ENCODE assay signal across 29 mouse cellular contexts in the genomic region with DNA sequence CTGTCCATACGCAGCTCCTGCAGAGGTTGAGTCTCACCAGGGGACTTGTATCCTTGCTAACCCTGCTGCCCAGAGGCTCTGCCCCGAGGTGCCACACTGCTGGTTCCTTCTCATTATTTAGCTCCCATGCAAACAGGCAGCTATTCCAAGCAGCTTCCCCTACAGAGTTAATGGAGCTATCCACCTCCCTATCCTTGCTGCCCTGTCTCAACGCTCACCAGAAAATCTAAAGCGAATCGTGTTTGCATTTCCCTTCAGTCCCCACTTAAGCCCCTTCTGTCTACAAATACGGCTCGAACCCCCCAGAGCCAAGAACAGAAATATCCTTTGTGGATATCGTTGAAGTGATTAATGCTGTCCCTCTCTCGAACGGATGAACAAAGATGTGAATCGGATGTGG. TPM values are rescaled to one million over a fixed set of nuclear protein-coding genes. Genes with fewer than 3 reads are reported as not detected.
DNase-seq lines count a peak whose midpoint lies in the region; ATAC-seq and TF ChIP-seq lines count a peak whose summit lies in the region.
"Had no signal": no experiment of that assay in that cellular context is flagged by ENCODE, and none has a peak within 500 bp of the region (broad histone marks: within the 10 kb centered on the region; RNA-seq: fewer than 3 reads in every experiment).

No protein-coding gene starts in this region.

- no peaks in the 10 kb centered on the region for H3K36me3 ChIP-seq in hindbrain, embryonic 10.5 days
- no peaks in the 10 kb centered on the region for H3K36me3 ChIP-seq in hindbrain, postnatal 0 days (ENCODE audit: insufficient read depth, low read length)
- H3K36me3 ChIP-seq in hindbrain, embryonic 12.5 days: no peaks in the 10 kb centered on the region
- no peaks in the 10 kb centered on the region for H3K36me3 ChIP-seq in midbrain, embryonic 12.5 days
- H3K36me3 ChIP-seq in neural tube, embryonic 13.5 days: no peaks in the 10 kb centered on the region
- H3K36me3 ChIP-seq: G1E; heart, embryonic 13.5 days; limb, embryonic 12.5 days; liver, embryonic 12.5 days; lung, embryonic 15.5 days had no signal

- ATAC-seq in hindbrain, postnatal 0 days: no peak
- peak; percentile 48; the same call in 1 of the 2 replicates for ATAC-seq in hindbrain, embryonic 12.5 days (ENCODE audit: low FRiP score)
- peak; percentile 57; the same call in 1 of the 2 replicates for ATAC-seq in midbrain, embryonic 12.5 days (ENCODE audit: low FRiP score, low read depth)
- no peak for ATAC-seq in neural tube, embryonic 13.5 days (ENCODE audit: low read depth)
- ATAC-seq: intestine, embryonic 16.5 days; liver, embryonic 12.5 days had no signal

- no peak for DNase-seq in hindbrain, embryonic 10.5 days (ENCODE audit: low spot score)
- DNase-seq in hindbrain, postnatal 0 days (ENCODE audit: low spot score): no peak
- DNase-seq in T-cell, adult 2 months (ENCODE audit: low spot score): no peak
- DNase-seq in spleen, postnatal 14 days (ENCODE audit: low spot score in 2 of 2): no peak
- no peak for DNase-seq in heart, adult 8-10 months (ENCODE audit: low spot score)
- DNase-seq: adrenal gland, postnatal 25 days; cerebellum, adult 11-12 months; cerebellum, postnatal 25 days; embryo, embryonic 11 days; heart, postnatal 36 days; kidney, postnatal 4 days; thymus, postnatal 14 days had no signal

- H3K9ac ChIP-seq in hindbrain, postnatal 0 days (replicated peaks; ENCODE audit: low read length): no peak overlapping the region
- H3K9ac ChIP-seq in hindbrain, embryonic 12.5 days: no peak overlapping the region
- no peak overlapping the region for H3K9ac ChIP-seq in midbrain, embryonic 12.5 days (replicated peaks)
- H3K9ac ChIP-seq in neural tube, embryonic 13.5 days: peak overlapping the region; percentile 26; the same call in 1 of the 2 replicates
- H3K9ac ChIP-seq: heart, embryonic 13.5 days; limb, embryonic 12.5 days; liver, embryonic 12.5 days; lung, embryonic 15.5 days had no signal

- peaks cover 41% of the 10 kb centered on the region for H3K4me1 ChIP-seq in hindbrain, embryonic 10.5 days (replicated peaks)
- H3K4me1 ChIP-seq in hindbrain, postnatal 0 days (ENCODE audit: insufficient read depth, low read length): no peaks in the 10 kb centered on the region
- H3K4me1 ChIP-seq in hindbrain, embryonic 12.5 days: peaks cover 19% of the 10 kb centered on the region
- H3K4me1 ChIP-seq in midbrain, embryonic 12.5 days: peaks cover 12% of the 10 kb centered on the region
- H3K4me1 ChIP-seq in neural tube, embryonic 13.5 days (replicated peaks): peaks cover 19% of the 10 kb centered on the region
- H3K4me1 ChIP-seq: limb, embryonic 12.5 days; lung, embryonic 15.5 days had no signal

- no peak for TF ChIP-seq CTCF in hindbrain, postnatal 0 days (IDR thresholded peaks at IDR 0.05; ENCODE audit: low read depth)

- peak overlapping the region; percentile 69 for H3K27ac ChIP-seq in hindbrain, embryonic 10.5 days
- H3K27ac ChIP-seq in hindbrain, postnatal 0 days: no peak overlapping the region
- peak overlapping the region; percentile 81 for H3K27ac ChIP-seq in hindbrain, embryonic 12.5 days
- H3K27ac ChIP-seq in midbrain, embryonic 12.5 days (replicated peaks): peak overlapping the region; percentile 76
- peak overlapping the region; percentile 77 for H3K27ac ChIP-seq in neural tube, embryonic 13.5 days (replicated peaks)
- H3K27ac ChIP-seq: heart, embryonic 13.5 days; limb, embryonic 12.5 days; liver, embryonic 12.5 days; lung, embryonic 15.5 days; macrophage had no signal

- H3K4me2 ChIP-seq in hindbrain, postnatal 0 days (ENCODE audit: low read depth, low read length): no peak overlapping the region
- no peak overlapping the region for H3K4me2 ChIP-seq in hindbrain, embryonic 12.5 days (replicated peaks)
- peak overlapping the region; percentile 4 for H3K4me2 ChIP-seq in midbrain, embryonic 12.5 days (replicated peaks)
- H3K4me2 ChIP-seq in neural tube, embryonic 13.5 days: peak overlapping the region; percentile 16; the same call in 1 of the 2 replicates
- H3K4me2 ChIP-seq: heart, embryonic 13.5 days; limb, embryonic 12.5 days; liver, embryonic 12.5 days; lung, embryonic 15.5 days had no signal

- H3K27me3 ChIP-seq in hindbrain, embryonic 10.5 days (ENCODE audit: insufficient read depth, poor library complexity, severe bottlenecking): peaks cover 8% of the 10 kb centered on the region; the same call in 1 of the 2 replicates
- no peaks in the 10 kb centered on the region for H3K27me3 ChIP-seq in hindbrain, postnatal 0 days (ENCODE audit: insufficient read depth, low read length)
- H3K27me3 ChIP-seq in hindbrain, embryonic 12.5 days: no peaks in the 10 kb centered on the region
- H3K27me3 ChIP-seq in midbrain, embryonic 12.5 days: no peaks in the 10 kb centered on the region; the same call in 1 of the 2 replicates
- no peaks in the 10 kb centered on the region for H3K27me3 ChIP-seq in neural tube, embryonic 13.5 days
- H3K27me3 ChIP-seq: lung, embryonic 15.5 days had no signal

- H3K9me3 ChIP-seq in hindbrain, embryonic 10.5 days: no peaks in the 10 kb centered on the region
- H3K9me3 ChIP-seq in hindbrain, postnatal 0 days (ENCODE audit: low read length): no peaks in the 10 kb centered on the region
- no peaks in the 10 kb centered on the region for H3K9me3 ChIP-seq in hindbrain, embryonic 12.5 days (replicated peaks)
- H3K9me3 ChIP-seq in midbrain, embryonic 12.5 days: no peaks in the 10 kb centered on the region
- H3K9me3 ChIP-seq in neural tube, embryonic 13.5 days: no peaks in the 10 kb centered on the region
- H3K9me3 ChIP-seq: G1E; heart, embryonic 13.5 days; limb, embryonic 12.5 days; liver, embryonic 12.5 days; lung, embryonic 15.5 days had no signal

- WGBS in hindbrain, embryonic 10.5 days: 54% methylated on average over 11 of the region's 11 CpGs
- WGBS in hindbrain, postnatal 0 days: 27% methylated on average over 11 of the region's 11 CpGs
- 38% methylated on average over 11 of the region's 11 CpGs for WGBS in hindbrain, embryonic 12.5 days
- WGBS in midbrain, embryonic 12.5 days: 29% methylated on average over 11 of the region's 11 CpGs
- 22% methylated on average over 11 of the region's 11 CpGs for WGBS in neural tube, embryonic 13.5 days

- H3K4me3 ChIP-seq in hindbrain, embryonic 10.5 days: no peak overlapping the region
- no peak overlapping the region for H3K4me3 ChIP-seq in hindbrain, postnatal 0 days (ENCODE audit: low read length)
- H3K4me3 ChIP-seq in hindbrain, embryonic 12.5 days: no peak overlapping the region
- H3K4me3 ChIP-seq in midbrain, embryonic 12.5 days: no peak overlapping the region
- H3K4me3 ChIP-seq in neural tube, embryonic 13.5 days: no peak overlapping the region
- H3K4me3 ChIP-seq: heart, embryonic 13.5 days; limb, embryonic 12.5 days; liver, embryonic 12.5 days; lung, embryonic 15.5 days had no signal

RNA-seq across cellular contexts. Expression of gene Gm21915, which starts 43.8 kb away (rescaled TPM):
- not detected in 2 replicates for polyA plus RNA-seq in hindbrain, embryonic 10.5 days (2016; fragmentation: Nextera tagmentation; extraction: Ambion mirVana)
- not detected in 2 replicates for total RNA-seq in hindbrain, postnatal 0 days (2014; rRNA removed)
- not detected in 2 replicates for polyA plus RNA-seq in hindbrain, postnatal 0 days (2015; fragmentation: Nextera tagmentation; extraction: Ambion mirVana)
- not detected in 2 replicates for polyA plus RNA-seq in hindbrain, embryonic 12.5 days (2016; fragmentation: Nextera tagmentation; extraction: Ambion mirVana)
- not detected in 2 replicates for polyA plus RNA-seq in midbrain, embryonic 12.5 days (2016; fragmentation: Nextera tagmentation; extraction: Ambion mirVana)
- polyA plus RNA-seq in neural tube, embryonic 13.5 days (2015; fragmentation: Nextera tagmentation; extraction: Ambion mirVana): not detected in 2 replicates
- total RNA-seq in heart, adult 8-10 months (2022): not detected
- total RNA-seq: adrenal gland, postnatal 25 days; gastrocnemius, adult 18-20 months; gastrocnemius, postnatal 4 days; heart, postnatal 36 days; layer of hippocampus, postnatal 14 days; left cerebral cortex, postnatal 10 days had no signal
- polyA plus RNA-seq: embryonic facial prominence, embryonic 14.5 days; G1E; heart, embryonic 13.5 days; intestine, embryonic 16.5 days; kidney, embryonic 14.5 days; limb, embryonic 12.5 days; liver, embryonic 12.5 days; lung, embryonic 15.5 days; macrophage; testis, adult 2 months had no signal

RNA-seq across cellular contexts. Expression of gene Clmp, which starts 59.2 kb away (rescaled TPM):
- 33.7 and 37.0 TPM in 2 replicates for polyA plus RNA-seq in hindbrain, embryonic 10.5 days (2016; fragmentation: Nextera tagmentation; extraction: Ambion mirVana)
- total RNA-seq in hindbrain, postnatal 0 days (2014; rRNA removed): 66.0 and 79.5 TPM in 2 replicates
- polyA plus RNA-seq in hindbrain, postnatal 0 days (2015; fragmentation: Nextera tagmentation; extraction: Ambion mirVana): 42.3 and 43.3 TPM in 2 replicates
- 59.6 and 62.0 TPM in 2 replicates for polyA plus RNA-seq in hindbrain, embryonic 12.5 days (2016; fragmentation: Nextera tagmentation; extraction: Ambion mirVana)
- 40.8 and 47.4 TPM in 2 replicates for polyA plus RNA-seq in midbrain, embryonic 12.5 days (2016; fragmentation: Nextera tagmentation; extraction: Ambion mirVana)
- polyA plus RNA-seq in neural tube, embryonic 13.5 days (2015; fragmentation: Nextera tagmentation; extraction: Ambion mirVana): 51.5 and 52.0 TPM in 2 replicates
- total RNA-seq in heart, adult 8-10 months (2022): 1 to 10 TPM; 3.3 to 4.4 (median 4.0) TPM
- polyA plus RNA-seq: G1E had no signal

Comparison
In these comparisons a context has a peak if more than half of its experiments do, and no peak if none do; other contexts are left out.
1. ATAC-seq: peak in hindbrain, embryonic 12.5 days (single experiment) and midbrain, embryonic 12.5 days (single experiment); none in hindbrain, postnatal 0 days (single experiment) and neural tube, embryonic 13.5 days (single experiment).
2. H3K4me2 ChIP-seq: peak in midbrain, embryonic 12.5 days (single experiment) and neural tube, embryonic 13.5 days (single experiment); none in hindbrain, postnatal 0 days (single experiment) and hindbrain, embryonic 12.5 days (single experiment).